Mouse (Mus musculus) embryonic fibroblast, embryonic 13.5 days (primary cell): ENCODE results near the gene Gm9821.

Experiments used
- CTCF ChIP-seq: IDR thresholded peaks from 2 replicates; pipeline ENCODE4 v1.5.1; 2011; ENCODE audit warnings: mild to moderate bottlenecking, control low read depth, low read length, moderate library complexity, borderline replicate concordance; ENCODE audit not compliant: insufficient read depth
- POLR2A ChIP-seq: IDR thresholded peaks from 2 replicates; pipeline ENCODE4 v1.6.1; 2011; ENCODE audit warnings: low read depth, mild to moderate bottlenecking, control low read depth, low read length, moderate library complexity

GRCm38 (mm10) chr2:91928534-91929350, 16.8 kb upstream of the Gm9821 start:
- TF ChIP-seq CTCF: no peak
- TF ChIP-seq POLR2A: no peak
